Mouse (Mus musculus) embryo, embryonic 9.5 days (tissue): Measurements from ENCODE around the gene Sesn2.
"Not testable (repeated sequence)": the region's sequence is repeated elsewhere in the genome, so short reads cannot be mapped to it uniquely, and the experiment has no call there.

Source experiments
- DNase-seq: peaks from one replicate; pipeline ENCODE4 v3.0.0-alpha.2; 2017; ENCODE audit errors: extremely low spot score

Gene Sesn2

DNA sequence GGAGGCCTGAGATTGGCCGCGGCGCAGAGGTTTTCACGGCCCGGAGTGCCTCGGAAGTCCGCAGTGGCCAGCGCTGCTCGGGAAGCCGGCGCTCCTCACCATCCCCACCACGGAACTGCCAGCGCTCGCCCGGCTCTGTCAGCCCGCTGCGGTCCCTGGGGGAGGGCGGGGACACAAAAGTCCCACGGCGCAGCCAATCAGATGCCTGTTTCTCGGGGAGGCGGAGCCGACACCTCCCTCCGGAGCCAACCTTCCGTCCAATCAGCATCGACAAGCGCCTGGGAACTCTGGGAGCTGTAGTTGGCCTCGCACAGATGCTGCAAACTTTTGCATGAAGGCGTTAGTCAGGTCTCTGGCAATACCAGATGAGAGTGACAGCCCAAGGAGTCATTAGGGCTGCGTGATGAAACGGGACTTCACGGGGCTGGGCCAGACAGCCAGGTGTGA is at the start of gene Sesn2:
TSS of gene Sesn2 (minus strand) at position 150 of the 447 bp plus-strand sequence.
- DNase-seq: peak; percentile 95

DNA sequence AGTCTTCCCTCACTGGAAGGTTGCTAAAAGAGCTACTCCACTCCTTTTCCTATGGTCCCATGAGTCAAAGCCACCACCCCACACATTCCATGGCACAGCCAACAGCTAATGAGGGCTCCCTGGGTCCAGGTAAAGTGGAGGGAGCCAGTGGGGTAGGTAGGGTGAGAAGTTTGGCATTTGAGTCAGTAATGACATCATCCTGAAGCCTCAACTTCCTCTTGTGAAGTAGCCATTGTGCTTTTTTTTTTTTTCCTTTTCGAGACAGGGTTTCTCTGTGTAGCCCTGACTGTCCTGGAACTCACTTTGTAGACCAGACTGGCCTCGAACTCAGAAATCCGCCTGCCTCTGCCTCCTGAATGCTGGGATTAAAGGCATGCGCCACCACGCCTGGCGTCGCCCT is 45.2 kb upstream of the Sesn2 start:
- DNase-seq: not testable (repeated sequence)

DNA sequence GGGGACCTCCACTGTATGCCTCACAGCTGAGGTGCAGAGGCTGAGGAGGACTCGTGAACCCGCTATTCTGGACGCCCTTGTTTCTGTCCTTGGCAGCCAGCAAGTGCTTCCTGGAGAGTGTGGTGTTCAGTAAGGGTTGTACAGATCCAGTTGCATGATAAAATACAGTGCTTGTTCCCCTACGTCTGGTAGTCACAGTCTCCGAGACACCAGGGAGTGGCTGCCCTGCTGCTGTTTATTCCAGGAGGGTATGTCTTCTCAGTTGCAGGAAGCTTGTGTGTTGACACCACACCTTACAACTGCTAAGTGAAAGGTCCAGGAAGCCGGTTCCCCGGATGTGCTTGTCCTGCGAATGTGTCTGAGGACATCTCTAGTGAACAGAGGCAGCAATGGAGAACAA is 44.4 kb upstream of the Sesn2 start:
- no peak for DNase-seq

DNA sequence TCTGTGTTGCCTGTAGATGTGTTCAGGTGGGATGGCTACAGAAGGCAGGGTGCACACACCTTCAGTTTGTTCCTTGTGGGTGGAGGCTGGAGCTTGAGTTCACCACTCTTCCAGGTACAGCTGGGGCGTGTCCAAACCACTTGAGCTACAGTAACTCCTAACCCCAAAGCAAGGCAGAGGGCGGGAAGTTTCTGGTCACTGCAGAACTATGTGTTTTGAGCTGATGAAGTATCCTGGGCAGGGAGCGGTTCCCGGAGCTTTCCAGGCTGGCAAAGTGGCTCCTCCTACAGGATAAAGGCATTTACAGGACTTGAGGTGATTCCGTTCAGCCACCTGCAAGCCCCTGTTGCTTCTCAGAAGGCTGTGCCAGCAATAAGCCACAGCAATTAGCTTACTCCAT is 43.9 kb upstream of the Sesn2 start:
- no peak for DNase-seq

DNA sequence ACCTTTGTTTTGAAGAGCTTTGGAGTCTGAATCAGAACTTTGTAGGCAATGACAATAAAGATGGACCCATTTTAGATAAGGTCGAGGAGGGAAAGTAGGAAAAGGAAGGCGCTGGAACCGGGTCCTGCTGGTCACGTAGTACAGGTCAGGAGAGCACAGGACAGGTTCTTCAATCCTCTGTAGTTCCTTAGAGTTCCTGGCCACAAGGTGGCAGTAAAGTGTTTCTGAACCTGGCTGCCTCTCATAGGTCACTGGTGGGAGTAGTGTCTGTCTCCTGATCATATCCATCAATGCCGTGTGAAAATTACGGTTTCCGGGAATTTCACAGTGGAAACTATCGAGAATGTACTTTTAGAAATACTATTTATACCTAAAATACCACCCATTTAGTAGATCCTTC is 35.5 kb upstream of the Sesn2 start:
- DNase-seq: peak; percentile 56

DNA sequence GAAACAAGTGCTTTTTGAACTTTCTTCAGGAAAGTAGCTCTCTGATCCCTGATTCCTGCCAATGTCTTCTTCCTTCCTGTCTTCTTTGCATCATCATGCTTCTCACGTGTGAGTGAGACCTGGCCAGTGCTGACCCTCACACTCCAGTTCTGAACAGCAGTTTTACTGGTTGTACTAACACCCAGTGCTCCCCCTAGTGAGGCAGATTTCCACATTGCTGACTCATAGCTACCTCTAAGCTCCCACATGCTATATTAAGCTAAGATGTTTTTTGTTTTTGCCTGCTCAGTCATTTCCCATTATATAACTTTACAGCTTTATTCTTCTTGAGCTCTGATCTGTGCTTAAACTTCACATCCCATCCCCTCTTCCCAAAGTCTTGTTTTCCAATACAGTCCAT is 32.4 kb upstream of the Sesn2 start:
- no peak for DNase-seq

DNA sequence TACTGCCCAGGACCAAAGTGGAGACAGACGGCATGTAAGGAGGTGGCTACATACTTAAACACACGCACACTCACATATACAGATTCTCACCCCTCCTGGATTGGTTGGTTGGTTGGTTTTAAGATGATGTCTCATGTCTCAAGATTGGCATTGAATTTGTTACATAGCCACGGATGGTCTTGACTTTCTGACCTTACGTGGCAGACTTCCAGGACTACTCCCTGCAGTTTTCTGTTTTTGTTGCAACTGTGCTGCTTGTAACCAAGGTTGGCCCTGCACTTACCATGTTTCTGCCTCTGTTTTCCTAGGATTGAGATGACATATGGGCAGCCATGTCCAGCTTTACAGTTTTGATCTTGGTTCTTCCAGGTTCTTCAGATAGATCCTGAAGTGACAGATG is 31.1 kb upstream of the Sesn2 start:
- no peak for DNase-seq

DNA sequence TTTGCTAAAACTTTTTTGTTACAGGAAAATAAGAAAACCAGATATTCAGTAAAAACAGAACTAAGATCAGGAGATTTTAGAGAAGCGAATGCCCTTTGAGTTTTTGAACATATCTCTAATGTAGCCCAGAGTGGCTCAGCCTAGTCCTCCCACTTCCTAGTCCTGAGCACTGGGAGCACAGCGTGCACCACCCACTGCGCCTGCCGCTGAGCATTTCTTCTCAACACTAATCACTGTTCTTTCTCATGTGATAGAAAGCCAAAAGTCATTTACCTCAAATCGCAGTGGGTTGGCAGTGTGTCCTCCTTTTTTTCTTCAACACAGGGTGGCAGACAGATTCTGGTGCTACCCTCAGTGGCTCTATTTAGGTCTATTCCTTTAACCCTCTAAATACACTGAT is 29.2 kb upstream of the Sesn2 start:
- DNase-seq: no peak

DNA sequence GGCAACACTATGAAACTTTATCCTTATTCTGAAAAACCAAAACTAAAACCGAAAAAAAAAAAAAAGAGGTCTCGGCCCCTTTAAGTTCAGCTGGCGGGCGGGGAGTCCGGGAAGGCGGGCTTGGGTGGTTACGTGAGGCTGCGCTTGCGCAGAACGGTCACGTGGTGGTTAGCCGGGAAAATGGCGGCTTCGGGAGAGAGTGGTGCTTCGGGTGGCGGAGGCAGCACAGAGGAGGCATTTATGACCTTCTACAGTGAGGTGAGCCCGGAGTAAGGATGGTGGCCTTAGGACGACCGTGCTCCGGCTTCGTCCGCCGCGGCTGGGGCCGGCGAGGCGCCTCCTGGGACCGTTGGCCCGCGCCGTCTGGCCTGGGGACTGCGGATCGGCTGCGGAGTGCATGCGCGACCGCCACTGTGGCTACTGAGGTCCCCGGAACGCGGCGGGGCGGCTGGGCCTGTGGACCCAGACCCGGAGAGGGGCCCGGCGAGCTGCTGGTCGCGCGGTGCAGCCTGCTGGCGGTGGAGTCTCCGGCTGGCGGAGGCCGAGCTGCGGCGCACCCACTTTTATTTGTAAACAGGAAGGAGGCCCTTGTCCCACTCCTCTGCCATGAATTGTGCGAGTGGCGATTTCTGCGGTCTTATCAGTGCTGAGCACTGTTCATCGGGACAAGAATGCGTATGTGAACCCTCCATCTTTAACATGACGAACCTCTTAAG is 25.3 kb upstream of the Sesn2 start, which contains the start of gene Dnajc8:
TSS of gene Dnajc8 (plus strand) at position 145 of the 716 bp plus-strand sequence.
- DNase-seq: peak; percentile 89

DNA sequence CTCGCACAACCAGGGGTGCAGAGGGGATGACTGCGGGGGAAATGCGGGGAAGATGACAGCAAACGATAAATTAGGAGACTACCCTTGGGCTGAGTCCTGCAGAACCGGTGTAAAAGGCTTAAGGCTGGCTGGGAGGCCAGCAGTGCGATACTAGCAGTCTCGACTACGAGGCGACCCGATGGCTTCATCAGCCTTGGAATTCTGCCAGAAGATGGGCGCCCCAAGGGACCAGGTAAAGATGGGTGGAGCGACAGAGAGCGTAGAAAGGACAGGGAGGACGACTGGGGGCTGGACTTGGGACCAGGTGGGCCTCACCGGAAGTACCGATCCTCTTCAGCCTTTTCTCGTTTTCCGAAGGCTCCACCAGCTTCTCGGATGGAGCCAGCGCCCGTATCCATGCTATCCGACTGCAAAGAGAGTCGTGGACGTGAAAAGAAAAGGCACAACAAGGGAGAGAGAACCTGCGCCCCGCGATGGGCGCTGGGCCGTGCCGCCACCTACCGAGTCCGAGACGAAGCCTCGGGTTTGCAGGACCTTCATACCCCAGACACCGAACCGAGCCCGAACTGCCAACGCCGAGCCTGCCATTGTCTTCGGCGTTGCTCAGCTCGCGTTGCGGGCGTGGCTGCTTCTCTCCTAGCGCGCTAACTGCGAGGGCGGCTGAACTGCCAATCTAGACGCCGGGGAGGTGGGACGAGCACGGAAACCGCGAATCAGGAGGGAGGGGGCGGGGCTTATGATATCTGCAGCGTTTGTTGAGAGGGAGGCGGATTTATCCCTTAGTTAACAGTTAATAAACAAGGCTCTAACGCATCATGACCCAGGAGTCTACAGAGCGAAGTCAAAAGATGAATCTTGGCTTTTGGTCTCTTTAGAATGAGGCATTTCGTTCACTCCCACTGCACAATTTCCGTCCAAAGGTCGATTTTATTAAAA is 22.9 kb upstream of the Sesn2 start, which contains the start of gene Atpif1:
TSS of gene Atpif1 (minus strand) at position 679 of the 936 bp plus-strand sequence.
- peak; percentile 91 for DNase-seq

DNA sequence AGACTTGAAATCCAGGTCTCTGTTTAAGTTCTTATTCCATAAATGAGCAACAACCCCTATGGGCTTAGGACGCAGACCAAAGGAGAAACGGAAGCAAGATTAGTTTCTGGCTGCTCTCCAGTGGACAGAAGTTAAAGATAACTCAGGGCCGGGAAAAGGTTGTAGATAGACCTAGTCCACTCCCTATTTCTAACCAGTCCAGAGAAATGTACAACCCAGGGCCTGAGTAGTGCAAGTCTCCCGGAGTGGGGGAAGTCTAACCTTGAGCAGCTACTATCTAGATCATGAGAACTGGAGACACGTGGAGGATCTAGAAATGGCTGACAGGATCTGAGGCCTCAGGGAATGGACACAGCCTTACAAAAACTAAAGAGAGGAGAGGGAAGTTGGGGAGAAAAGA is 22.2 kb upstream of the Sesn2 start:
- DNase-seq: no peak

DNA sequence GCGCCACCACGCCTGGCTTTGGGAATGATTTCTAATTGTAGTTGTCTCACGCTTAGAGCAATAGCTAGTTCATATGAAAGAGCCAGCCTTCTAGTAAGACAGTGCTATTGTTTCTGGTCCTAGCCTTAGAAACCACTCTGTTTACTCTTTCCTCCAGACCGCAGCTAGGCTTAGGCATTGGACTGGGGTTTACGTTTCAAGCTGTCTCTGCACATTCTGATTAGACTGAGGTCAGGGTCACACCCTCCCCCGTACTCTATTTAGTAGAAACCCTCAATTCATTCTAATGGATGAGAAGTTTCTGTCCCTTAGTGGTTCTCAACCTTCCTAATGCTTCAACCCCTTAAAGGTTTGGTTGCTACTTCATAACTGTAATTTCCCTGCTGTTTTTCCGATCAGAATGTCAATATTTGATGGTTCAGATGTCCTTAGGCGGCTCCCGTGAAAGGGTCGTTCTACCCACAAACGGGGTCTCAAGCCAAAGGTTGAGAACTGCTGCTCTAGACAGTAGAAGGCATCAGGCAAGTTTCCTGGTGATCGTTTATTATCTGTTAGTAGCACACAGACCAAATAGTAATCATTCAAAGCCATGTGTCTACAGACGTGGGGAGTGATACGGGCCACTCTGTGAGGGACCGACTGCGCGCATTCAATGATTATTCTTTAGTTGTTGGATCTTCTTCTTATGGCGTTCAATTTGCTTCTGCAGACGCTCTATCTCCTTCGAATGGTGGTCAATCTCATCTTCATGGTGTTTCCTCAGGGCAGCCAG is 19.9 kb upstream of the Sesn2 start:
- DNase-seq: no peak

DNA sequence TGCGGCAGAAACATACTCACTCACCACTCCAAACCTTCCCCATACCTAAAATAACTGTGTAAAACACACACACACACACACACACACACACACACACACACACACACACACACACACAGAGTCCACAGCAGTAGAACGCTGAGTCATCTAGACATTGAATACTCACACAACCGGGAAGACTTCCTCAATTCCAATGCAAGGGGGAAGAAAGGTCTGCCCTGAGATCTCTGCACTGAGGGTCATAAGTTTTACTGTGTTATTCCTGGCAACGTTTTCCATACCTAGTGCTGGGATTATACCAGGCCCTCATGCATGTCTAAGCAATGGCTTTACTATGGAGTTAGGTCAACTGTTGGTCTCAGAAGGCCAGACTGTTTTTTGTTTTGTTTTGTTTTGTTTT is 19.0 kb upstream of the Sesn2 start:
- no peak for DNase-seq

DNA sequence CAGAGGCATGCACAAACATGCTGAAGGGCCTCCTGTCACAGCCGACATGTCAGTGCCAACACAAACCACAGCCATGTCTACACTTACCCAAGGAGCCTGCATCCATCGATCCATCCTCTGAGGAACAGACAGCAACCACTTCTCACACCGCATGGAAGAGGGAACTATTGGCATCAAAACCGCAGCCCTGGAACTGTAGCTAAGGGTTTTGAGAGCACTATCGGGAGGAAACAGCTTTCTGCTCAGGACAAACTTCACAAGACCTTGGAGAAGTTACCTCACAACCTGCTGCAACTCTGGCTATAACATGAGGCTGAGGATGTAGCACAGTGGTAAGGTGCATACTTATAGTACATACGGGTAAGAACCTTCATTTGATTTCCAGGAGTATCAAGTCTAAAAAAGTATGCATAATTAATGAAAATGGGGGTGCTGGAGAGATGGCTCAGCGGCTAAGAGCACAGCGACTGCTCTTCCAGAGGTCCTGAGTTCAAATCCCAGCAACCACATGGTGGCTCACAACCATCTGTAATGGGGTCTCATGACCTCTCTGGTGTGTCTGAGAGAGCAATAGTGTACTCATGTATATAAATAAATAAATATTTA is 17.7 kb upstream of the Sesn2 start:
- DNase-seq: no peak

DNA sequence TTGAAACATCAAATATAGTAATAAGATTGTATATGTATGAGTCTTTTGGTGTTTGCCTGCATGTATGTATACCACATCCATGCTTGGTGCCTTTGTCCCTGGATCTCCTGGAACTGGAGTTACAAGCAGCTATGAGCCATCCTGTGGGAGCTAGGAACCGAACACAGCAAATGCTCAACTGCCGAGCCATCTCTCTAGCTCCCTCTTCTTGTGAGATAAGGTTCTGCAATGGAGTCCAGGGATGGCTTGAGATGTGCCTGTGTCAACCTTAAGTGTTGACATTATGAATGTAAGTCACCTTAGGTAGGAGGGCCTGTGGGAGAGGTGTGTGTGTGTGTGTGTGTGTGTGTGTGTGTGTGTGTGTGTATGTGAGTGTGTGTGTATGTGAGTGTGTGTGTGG is 16.4 kb upstream of the Sesn2 start:
- no peak for DNase-seq

DNA sequence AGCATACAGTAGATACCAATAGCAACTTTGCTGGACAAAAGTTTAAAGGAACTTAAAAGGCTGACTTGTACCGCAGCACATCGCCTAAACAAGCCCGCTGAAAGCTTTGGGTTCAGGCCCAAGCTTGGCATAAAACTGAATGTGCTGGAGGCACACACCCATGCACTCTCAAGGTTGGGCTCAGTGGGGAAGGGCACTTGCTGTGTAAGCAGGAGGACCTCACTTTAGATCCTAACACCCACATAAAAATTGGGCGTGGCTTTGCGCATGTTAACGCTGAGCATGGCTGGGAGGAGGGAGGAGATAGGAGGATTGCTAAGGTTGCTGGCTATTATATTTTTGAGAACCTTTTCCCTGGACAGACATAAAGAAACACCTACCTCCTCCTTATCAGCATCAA is 14.5 kb upstream of the Sesn2 start:
- DNase-seq: no peak

DNA sequence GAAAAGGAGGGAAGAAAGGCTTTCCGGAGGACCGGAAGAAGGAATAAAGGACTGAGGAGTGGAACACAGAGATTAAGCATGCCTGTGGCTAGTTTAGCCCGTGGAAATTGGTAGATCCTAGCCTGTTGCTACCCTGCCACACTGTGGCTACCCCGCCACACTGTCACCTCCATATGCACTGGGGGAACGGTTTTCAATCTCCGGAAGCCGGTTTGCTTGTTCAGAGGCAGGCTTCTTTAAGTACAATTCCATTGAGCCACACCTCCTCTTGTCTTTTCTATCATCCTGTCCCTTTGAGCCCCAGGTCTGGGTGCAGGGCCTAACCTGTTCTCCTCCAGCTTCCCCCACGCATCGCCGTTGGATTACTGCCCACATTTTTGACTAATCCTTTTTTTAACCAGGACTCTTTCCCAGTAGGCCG is 14.0 kb upstream of the Sesn2 start:
- DNase-seq: no peak

DNA sequence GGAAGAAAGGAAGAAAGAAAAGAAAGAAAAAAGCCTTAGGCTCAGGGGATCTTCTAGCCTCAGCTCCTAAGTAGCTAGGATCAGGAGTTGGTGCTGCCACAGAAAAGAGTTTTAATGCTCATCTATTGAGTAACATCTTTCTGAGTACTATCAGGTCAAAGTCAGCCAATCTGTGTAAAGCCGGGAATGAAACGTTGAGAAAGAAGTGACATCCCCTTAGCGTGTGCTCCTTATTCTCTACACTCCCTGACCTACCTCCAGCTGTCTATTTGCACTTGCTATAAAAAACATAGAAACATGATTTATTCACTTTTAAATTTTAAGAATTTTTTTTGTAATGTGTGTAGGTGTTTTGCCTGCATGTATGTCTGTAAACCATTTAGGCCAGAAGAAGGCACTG is 8.9 kb upstream of the Sesn2 start:
- no peak for DNase-seq

DNA sequence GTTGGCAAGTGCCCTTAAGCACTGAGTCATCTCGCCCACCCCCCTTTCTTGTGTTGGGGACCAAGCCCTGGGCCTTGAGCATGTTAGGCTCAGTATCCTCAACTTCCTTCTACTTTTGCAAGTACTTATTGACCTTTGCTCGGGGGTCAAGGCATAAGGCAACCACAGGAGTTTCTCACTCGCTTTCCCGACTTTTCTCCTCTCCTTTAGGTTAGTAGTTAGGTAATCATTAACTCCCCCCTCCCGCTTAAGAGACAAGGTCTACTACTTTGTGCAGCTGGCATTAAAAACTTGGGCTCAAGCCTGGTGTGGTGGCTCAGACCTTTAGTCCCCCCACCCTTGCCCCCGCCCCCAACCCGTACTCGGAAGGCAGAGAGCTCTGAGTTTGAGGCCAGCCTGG is 7.8 kb upstream of the Sesn2 start:
- no peak for DNase-seq

DNA sequence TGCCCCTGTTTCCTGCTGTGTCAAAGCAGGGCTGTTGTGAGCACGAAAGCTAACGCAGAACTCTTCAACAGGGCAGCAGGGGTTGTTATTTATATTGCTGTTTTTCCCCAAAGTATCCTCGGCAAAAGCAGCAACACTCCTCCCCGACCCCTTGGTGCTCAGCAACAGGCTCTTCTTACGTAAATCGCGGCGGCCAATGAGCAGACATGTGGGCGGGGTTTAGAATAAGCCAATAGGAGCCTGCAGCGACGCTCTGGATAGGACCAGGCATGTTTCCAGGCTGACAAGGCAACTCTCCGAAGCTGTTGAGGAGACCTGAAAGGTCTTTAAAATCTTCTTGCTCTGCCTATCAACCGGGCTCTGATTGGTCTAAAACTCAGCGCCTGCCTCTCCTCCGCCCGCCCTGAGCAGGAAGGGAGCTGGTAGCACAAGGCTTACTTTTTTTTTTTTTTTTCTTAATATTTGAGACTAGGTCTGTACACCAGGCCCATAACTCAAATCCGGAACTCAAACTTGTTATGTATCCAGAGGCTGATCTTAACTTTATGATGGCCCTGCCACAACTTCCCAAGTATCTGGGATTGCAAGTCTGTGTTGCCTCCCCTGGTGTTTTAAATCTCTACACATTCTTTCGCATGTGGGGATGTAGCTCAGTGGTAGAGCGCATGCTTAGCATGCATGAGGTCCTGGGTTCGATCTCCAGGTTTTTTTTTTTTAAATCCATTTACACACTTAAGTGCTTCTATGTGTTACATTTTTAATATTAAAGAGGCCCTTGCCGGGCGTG is 5.3 kb upstream of the Sesn2 start:
- DNase-seq: peak; percentile 86
